8 mouse cellular contexts compared by ENCODE assay signal in the genomic region with DNA sequence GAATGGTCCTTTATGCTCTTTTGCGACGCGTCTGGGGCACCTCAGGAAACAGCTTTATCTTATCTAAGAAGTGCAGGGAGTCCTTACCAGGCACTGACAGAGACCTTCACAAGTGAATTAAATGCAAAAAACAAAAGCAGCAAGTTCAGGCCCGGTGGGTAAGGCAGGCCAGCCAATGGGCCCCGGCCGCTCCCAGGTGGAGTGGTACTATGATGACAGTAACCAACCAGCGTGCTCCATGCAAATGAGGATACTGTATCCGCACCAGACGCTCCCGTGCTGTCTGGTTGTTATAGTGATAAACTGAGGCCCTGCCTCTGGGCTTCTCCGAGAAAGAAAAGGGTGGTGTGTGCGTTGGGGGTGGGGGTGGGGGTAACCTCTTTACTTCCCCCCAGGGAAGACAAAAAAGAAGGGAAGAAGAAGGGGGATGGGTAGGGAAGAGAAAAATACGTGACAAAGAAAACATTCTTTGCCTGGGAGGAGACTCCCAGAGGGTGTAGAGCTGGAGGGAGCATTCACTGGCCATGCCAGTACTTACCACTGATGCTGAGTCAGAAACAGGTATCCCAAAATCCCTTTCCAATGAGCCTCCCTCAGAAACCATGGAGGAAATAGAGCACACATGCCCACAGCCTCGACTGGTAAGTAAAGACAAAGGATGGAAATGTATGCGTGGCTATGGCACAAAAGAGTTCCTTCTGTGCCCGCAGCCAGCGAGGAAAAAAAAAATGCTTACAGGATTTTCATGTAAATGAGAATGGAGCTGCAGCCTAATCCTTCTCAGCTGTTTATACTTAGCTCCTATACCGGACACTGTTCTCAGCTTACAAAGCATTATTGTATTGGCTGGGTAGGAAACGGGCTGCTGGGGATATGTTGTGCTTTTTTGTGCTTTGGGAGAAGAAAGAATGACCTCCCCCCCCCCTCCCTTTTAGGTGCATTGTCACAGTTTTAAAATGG. TPM values are rescaled to one million over a fixed set of nuclear protein-coding genes. Genes with fewer than 3 reads are reported as not detected.
DNase-seq lines count a peak whose midpoint lies in the region; ATAC-seq and TF ChIP-seq lines count a peak whose summit lies in the region.

No protein-coding gene starts in this region.

- peak; percentile 4 for DNase-seq in urinary bladder, postnatal 25 days (ENCODE audit: low spot score)
- no peak for DNase-seq in urinary bladder, adult 2 months (ENCODE audit: low spot score)
- DNase-seq in embryo, embryonic 10 days (ENCODE audit: low spot score) = peak; percentile 65
- DNase-seq in gastrocnemius, postnatal 25 days = peak; percentile 5
- DNase-seq in kidney, adult 2 months = peak; percentile 7
- peak; percentile 85 for DNase-seq in midbrain, embryonic 14.5 days
- peak; percentile 62 for DNase-seq in spleen, adult 12 weeks (ENCODE audit: low spot score)

- TF ChIP-seq POLR2A in kidney, adult 2 months (IDR thresholded peaks at IDR 0.05; ENCODE audit: low read depth, low read length) = no peak

- 3% methylated on average over 19 of the region's 19 CpGs for WGBS in kidney, adult 2 months
- WGBS in limb, embryonic 12.5 days = 13% methylated on average over 19 of the region's 19 CpGs
- WGBS in midbrain, embryonic 14.5 days = 22% methylated on average over 19 of the region's 19 CpGs

- H3K27me3 ChIP-seq in kidney, adult 2 months (replicated peaks; ENCODE audit: control insufficient read depth, insufficient read depth, low read length) = no peaks in the 10 kb centered on the region
- no peaks in the 10 kb centered on the region for H3K27me3 ChIP-seq in limb, embryonic 12.5 days
- no peaks in the 10 kb centered on the region for H3K27me3 ChIP-seq in midbrain, embryonic 14.5 days (ENCODE audit: control insufficient read depth, insufficient read depth, low read length)

- H3K9ac ChIP-seq in limb, embryonic 12.5 days (replicated peaks) = 0 out of 2 replicates have a peak overlapping the region, but pooled peaks have one; percentile 18
- H3K9ac ChIP-seq in midbrain, embryonic 14.5 days (replicated peaks; ENCODE audit: low read length) = peak overlapping the region; percentile 50

- H3K4me3 ChIP-seq in kidney, adult 2 months (ENCODE audit: insufficient read depth, low read depth, low read length) = 0 out of 2 replicates have a peak overlapping the region, but pooled peaks have one; percentile 19
- peak overlapping the region; percentile 37 for H3K4me3 ChIP-seq in limb, embryonic 12.5 days (replicated peaks)
- peak overlapping the region; percentile 40 for H3K4me3 ChIP-seq in midbrain, embryonic 14.5 days (replicated peaks; ENCODE audit: low read depth, low read length)

- no peak overlapping the region for H3K27ac ChIP-seq in kidney, adult 2 months (ENCODE audit: insufficient read depth, low read depth, low read length)
- peak overlapping the region; percentile 87 for H3K27ac ChIP-seq in limb, embryonic 12.5 days
- H3K27ac ChIP-seq in midbrain, embryonic 14.5 days (replicated peaks; ENCODE audit: low read depth, low read length) = peak overlapping the region; percentile 94

- no peak for TF ChIP-seq CTCF in kidney, adult 2 months (conservative IDR thresholded peaks at IDR 0.05; ENCODE audit: insufficient read depth, insufficient read length, low read depth, low read length)

- H3K36me3 ChIP-seq in kidney, adult 2 months (ENCODE audit: control insufficient read depth, insufficient read depth, low read length) = no peaks in the 10 kb centered on the region
- no peaks in the 10 kb centered on the region for H3K36me3 ChIP-seq in limb, embryonic 12.5 days
- H3K36me3 ChIP-seq in midbrain, embryonic 14.5 days (ENCODE audit: control insufficient read depth, insufficient read depth, low read length) = no peaks in the 10 kb centered on the region

- ATAC-seq in limb, embryonic 12.5 days (ENCODE audit: insufficient number of reproducible peaks, insufficient read depth, low FRiP score, low TSS enrichment, low read depth) = peak; percentile 99
- ATAC-seq in midbrain, embryonic 14.5 days (ENCODE audit: low FRiP score, low TSS enrichment) = peak; percentile 99

- peak overlapping the region; percentile 53 for H3K4me2 ChIP-seq in limb, embryonic 12.5 days
- peak overlapping the region; percentile 53 for H3K4me2 ChIP-seq in midbrain, embryonic 14.5 days (ENCODE audit: low read length)

- no peaks in the 10 kb centered on the region for H3K4me1 ChIP-seq in kidney, adult 2 months (ENCODE audit: control insufficient read depth, insufficient read depth, low read length)
- no peaks in the 10 kb centered on the region for H3K4me1 ChIP-seq in limb, embryonic 12.5 days (replicated peaks)
- 0 out of 2 replicates have a peak, but pooled peaks cover 2% of the 10 kb centered on the region for H3K4me1 ChIP-seq in midbrain, embryonic 14.5 days (ENCODE audit: control insufficient read depth, insufficient read depth, low read length)

- no peaks in the 10 kb centered on the region for H3K9me3 ChIP-seq in limb, embryonic 12.5 days
- H3K9me3 ChIP-seq in midbrain, embryonic 14.5 days (ENCODE audit: control insufficient read depth, low read length) = no peaks in the 10 kb centered on the region

RNA-seq across cellular contexts. Expression of a gene that starts 20.5 kb away (rescaled TPM):
- polyA plus RNA-seq in urinary bladder, adult 2 months (2012; rRNA removed) = 0.48 and 0.60 TPM in 2 replicates
- under 1 TPM; 0.08 to 0.21 TPM for total RNA-seq in gastrocnemius, postnatal 25 days (2021)
- polyA plus RNA-seq in kidney, adult 2 months (2012; rRNA removed) = 0.05 and 0.11 TPM in 2 replicates
- 5.6 and 6.6 TPM in 2 replicates for polyA plus RNA-seq in limb, embryonic 12.5 days (2016; fragmentation: Nextera tagmentation; extraction: Ambion mirVana)
- 15.5 and 19.3 TPM in 2 replicates for polyA plus RNA-seq in midbrain, embryonic 14.5 days (2014; fragmentation: Nextera tagmentation; extraction: Ambion mirVana)

RNA-seq across cellular contexts. Expression of a gene that starts 43.2 kb away (rescaled TPM):
- 2.0 and 3.3 TPM in 2 replicates for polyA plus RNA-seq in urinary bladder, adult 2 months (2012; rRNA removed)
- 1 to 10 TPM; 2.5 to 3.1 TPM for total RNA-seq in gastrocnemius, postnatal 25 days (2021)
- 0.26 and 0.45 TPM in 2 replicates for polyA plus RNA-seq in kidney, adult 2 months (2012; rRNA removed)
- 28.8 and 30.3 TPM in 2 replicates for polyA plus RNA-seq in limb, embryonic 12.5 days (2016; fragmentation: Nextera tagmentation; extraction: Ambion mirVana)
- polyA plus RNA-seq in midbrain, embryonic 14.5 days (2014; fragmentation: Nextera tagmentation; extraction: Ambion mirVana) = 5.0 and 6.4 TPM in 2 replicates
